Mouse (Mus musculus): ENCODE data around the gene Syne4.

Syne4 gene

GRCm38 (mm10) chr7:30296816-30297215 lies 17.8 kb upstream of the Syne4 start:
- no peak for DNase-seq (ENCODE audit: low spot score in 2 of 2)

- DNase-seq (ENCODE audit: low spot score in 2 of 2) = no peak
Observed at GRCm38 (mm10) chr7:30297266-30297665, 17.3 kb upstream of the Syne4 start.

- DNase-seq (ENCODE audit: low spot score in 2 of 2) = no peak
Observed at GRCm38 (mm10) chr7:30300914-30301313, 13.7 kb upstream of the Syne4 start.

- no peak for DNase-seq (ENCODE audit: low spot score in 2 of 2)
Observed at GRCm38 (mm10) chr7:30306083-30306779, 8.4 kb upstream of the Syne4 start.

GRCm38 (mm10) chr7:30308076-30309005 lies 6.3 kb upstream of the Syne4 start, which contains the start of gene Alkbh6:
Gene Alkbh6 (plus strand): TSS chr7:30308717.
- peak; percentile 89 to 94 for DNase-seq (ENCODE audit: low spot score in 2 of 2)

GRCm38 (mm10) chr7:30309395-30310129 lies 5.0 kb upstream of the Syne4 start:
- no peak for DNase-seq (ENCODE audit: low spot score in 2 of 2)

- DNase-seq (ENCODE audit: low spot score in 2 of 2) = no peak
Observed at GRCm38 (mm10) chr7:30310136-30310535, 4.5 kb upstream of the Syne4 start.

- DNase-seq (ENCODE audit: low spot score in 2 of 2) = no peak
Observed at GRCm38 (mm10) chr7:30313666-30314320, 814 bp upstream of the Syne4 start.

GRCm38 (mm10) chr7:30315559-30316529 lies 1.2 kb downstream of the Syne4 start:
- DNase-seq (ENCODE audit: low spot score in 2 of 2) = no peak

GRCm38 (mm10) chr7:30318142-30318541 lies 3.5 kb downstream of the Syne4 start:
- DNase-seq (ENCODE audit: low spot score in 2 of 2) = no peak

- DNase-seq (ENCODE audit: low spot score in 2 of 2) = no peak
Observed at GRCm38 (mm10) chr7:30320946-30321345, 6.3 kb downstream of the Syne4 start.

- DNase-seq (ENCODE audit: low spot score in 2 of 2) = peak; percentile 51 to 79
Observed at GRCm38 (mm10) chr7:30321539-30322284, 7.1 kb downstream of the Syne4 start, which contains the start of gene E130208F15Rik. Gene E130208F15Rik (plus strand): TSS chr7:30321740.

GRCm38 (mm10) chr7:30322285-30322667 lies 7.7 kb downstream of the Syne4 start:
- peak; percentile 95 to 98 for DNase-seq (ENCODE audit: low spot score in 2 of 2)

- no peak for DNase-seq (ENCODE audit: low spot score in 2 of 2)
Observed at GRCm38 (mm10) chr7:30322865-30323264, 8.3 kb downstream of the Syne4 start.

- no peak for DNase-seq (ENCODE audit: low spot score in 2 of 2)
Observed at GRCm38 (mm10) chr7:30323795-30324194, 9.2 kb downstream of the Syne4 start, which contains the start of gene Sdhaf1. Gene Sdhaf1 (minus strand): TSS chr7:30323895.

- DNase-seq (ENCODE audit: low spot score in 2 of 2) = no peak
Observed at GRCm38 (mm10) chr7:30324300-30324944, 9.8 kb downstream of the Syne4 start.

- DNase-seq (ENCODE audit: low spot score in 2 of 2) = no peak
Observed at GRCm38 (mm10) chr7:30325364-30325763, 10.8 kb downstream of the Syne4 start.

- DNase-seq (ENCODE audit: low spot score in 2 of 2) = no peak
Observed at GRCm38 (mm10) chr7:30326427-30326826, 11.8 kb downstream of the Syne4 start.

- no peak for DNase-seq (ENCODE audit: low spot score in 2 of 2)
Observed at GRCm38 (mm10) chr7:30327140-30327539, 12.5 kb downstream of the Syne4 start.
